Mouse (Mus musculus): Measurements from ENCODE around the gene Rps5. TPM values are rescaled to one million over a fixed set of nuclear protein-coding genes. Genes with fewer than 3 reads are reported as not detected.
"Not testable (repeated sequence)": the region's sequence is repeated elsewhere in the genome, so short reads cannot be mapped to it uniquely, and the experiment has no call there.

Gene Rps5
- polyA plus RNA-seq, 1 experiment from 2014 or later, result 716 TPM

- peaks cover 10% of the 10 kb centered on the region; the same call in 1 of the 2 replicates for H3K36me3 ChIP-seq (ENCODE audit: insufficient read depth, low read length)
- no peak overlapping the region for H3K4me2 ChIP-seq (replicated peaks; ENCODE audit: low read depth, low read length)
- WGBS, result 58% methylated on average over 10 of the region's 10 CpGs
- H3K27me3 ChIP-seq (replicated peaks; ENCODE audit: insufficient read depth, low read length), result no peaks in the 10 kb centered on the region
- no peaks in the 10 kb centered on the region for H3K9me3 ChIP-seq (ENCODE audit: low read length)
- H3K27ac ChIP-seq (ENCODE audit: low read length), result no peak overlapping the region
- H3K4me1 ChIP-seq (ENCODE audit: insufficient read depth, low read depth, low read length), result no peaks in the 10 kb centered on the region
- ATAC-seq (no peak), DNase-seq (ENCODE audit: low spot score) (no peak)
- no peak overlapping the region for H3K4me3 ChIP-seq (ENCODE audit: low read depth, low read length)
- no peak overlapping the region for H3K9ac ChIP-seq (replicated peaks; ENCODE audit: low read depth)
- TF ChIP-seq EP300 (IDR thresholded peaks at IDR 0.05), result no peak
- TF ChIP-seq CTCF (IDR thresholded peaks at IDR 0.05), result no peak
These were observed 18.5 kb upstream of the Rps5 start for GRCm38 (mm10) chr7:12903623-12904022.

GRCm38 (mm10) chr7:12905146-12905545 lies 16.9 kb upstream of the Rps5 start:
- 86% methylated on average over 1 of the region's 1 CpGs for WGBS
- Histone ChIP-seq H3K27me3 (replicated peaks; ENCODE audit: insufficient read depth, low read length) (no peaks in the 10 kb centered on the region), H3K4me1 (ENCODE audit: insufficient read depth, low read depth, low read length) (no peaks in the 10 kb centered on the region; the same call in 1 of the 2 replicates), H3K9me3 (ENCODE audit: low read length) (no peaks in the 10 kb centered on the region), H3K4me2 (replicated peaks; ENCODE audit: low read depth, low read length) (no peak overlapping the region), H3K9ac (replicated peaks; ENCODE audit: low read depth) (no peak overlapping the region), H3K27ac (ENCODE audit: low read length) (no peak overlapping the region), H3K4me3 (ENCODE audit: low read depth, low read length) (no peak overlapping the region), H3K36me3 (ENCODE audit: insufficient read depth, low read length) (peaks cover 10% of the 10 kb centered on the region; the same call in 1 of the 2 replicates)
- no peak for ATAC-seq
- DNase-seq (ENCODE audit: low spot score), result no peak
- TF ChIP-seq EP300 (IDR thresholded peaks at IDR 0.05) (no peak), CTCF (IDR thresholded peaks at IDR 0.05) (no peak)

- peak; percentile 46 for ATAC-seq
- 44% methylated on average over 7 of the region's 7 CpGs for WGBS
These were observed 12.6 kb upstream of the Rps5 start for GRCm38 (mm10) chr7:12909498-12909962.

GRCm38 (mm10) chr7:12910181-12910668 lies 11.9 kb upstream of the Rps5 start:
- peak overlapping the region; percentile 93 for H3K27ac ChIP-seq (ENCODE audit: low read length)
- no peaks in the 10 kb centered on the region; the same call in 1 of the 2 replicates for H3K4me1 ChIP-seq (ENCODE audit: insufficient read depth, low read depth, low read length)
- DNase-seq (ENCODE audit: low spot score) (peak; percentile 87), ATAC-seq (peak; percentile 88)
- H3K27me3 ChIP-seq (replicated peaks; ENCODE audit: insufficient read depth, low read length), result no peaks in the 10 kb centered on the region
- peak overlapping the region; percentile 48 for H3K4me3 ChIP-seq (ENCODE audit: low read depth, low read length)
- no peaks in the 10 kb centered on the region for H3K9me3 ChIP-seq (ENCODE audit: low read length)
- H3K9ac ChIP-seq (replicated peaks; ENCODE audit: low read depth), result peak overlapping the region; percentile 54
- TF ChIP-seq CTCF (IDR thresholded peaks at IDR 0.05) (no peak), EP300 (IDR thresholded peaks at IDR 0.05) (no peak)
- H3K36me3 ChIP-seq (ENCODE audit: insufficient read depth, low read length), result peaks cover 5% of the 10 kb centered on the region; the same call in 1 of the 2 replicates
- peak overlapping the region; percentile 64 for H3K4me2 ChIP-seq (replicated peaks; ENCODE audit: low read depth, low read length)
- WGBS, result 8% methylated on average over 19 of the region's 19 CpGs

More at GRCm38 (mm10) chr7:12909498-12909962, 12.6 kb upstream of the Rps5 start:
- Histone ChIP-seq H3K27ac (ENCODE audit: low read length) (peak overlapping the region; percentile 93), H3K4me1 (ENCODE audit: insufficient read depth, low read depth, low read length) (no peaks in the 10 kb centered on the region; the same call in 1 of the 2 replicates), H3K9me3 (ENCODE audit: low read length) (no peaks in the 10 kb centered on the region), H3K27me3 (replicated peaks; ENCODE audit: insufficient read depth, low read length) (no peaks in the 10 kb centered on the region), H3K9ac (replicated peaks; ENCODE audit: low read depth) (no peak overlapping the region), H3K4me2 (replicated peaks; ENCODE audit: low read depth, low read length) (peak overlapping the region; percentile 64), H3K4me3 (ENCODE audit: low read depth, low read length) (peak overlapping the region; percentile 48), H3K36me3 (ENCODE audit: insufficient read depth, low read length) (peaks cover 5% of the 10 kb centered on the region; the same call in 1 of the 2 replicates)
- DNase-seq (ENCODE audit: low spot score), result peak; percentile 85
- peak; percentile 83 for TF ChIP-seq CTCF (IDR thresholded peaks at IDR 0.05)
- peak; percentile 8; the same call in 1 of the 2 replicates for TF ChIP-seq EP300 (IDR thresholded peaks at IDR 0.05)

- TF ChIP-seq EP300 (IDR thresholded peaks at IDR 0.05), result no peak
- TF ChIP-seq CTCF (IDR thresholded peaks at IDR 0.05), result peak; percentile 70
- peak; percentile 65 for DNase-seq (ENCODE audit: low spot score)
- Histone ChIP-seq H3K27me3 (replicated peaks; ENCODE audit: insufficient read depth, low read length) (no peaks in the 10 kb centered on the region), H3K9ac (replicated peaks; ENCODE audit: low read depth) (no peak overlapping the region), H3K36me3 (ENCODE audit: insufficient read depth, low read length) (no peaks in the 10 kb centered on the region), H3K4me3 (ENCODE audit: low read depth, low read length) (no peak overlapping the region), H3K4me1 (ENCODE audit: insufficient read depth, low read depth, low read length) (no peaks in the 10 kb centered on the region; the same call in 1 of the 2 replicates), H3K9me3 (ENCODE audit: low read length) (no peaks in the 10 kb centered on the region), H3K4me2 (replicated peaks; ENCODE audit: low read depth, low read length) (no peak overlapping the region), H3K27ac (ENCODE audit: low read length) (no peak overlapping the region)
- ATAC-seq, result no peak
These were observed 8.5 kb upstream of the Rps5 start for GRCm38 (mm10) chr7:12913556-12913955.

- ATAC-seq; H3K4me1 ChIP-seq (ENCODE audit: insufficient read depth, low read depth, low read length); H3K9me3 ChIP-seq (ENCODE audit: low read length); DNase-seq (ENCODE audit: low spot score); H3K9ac ChIP-seq (replicated peaks; ENCODE audit: low read depth); H3K27me3 ChIP-seq (replicated peaks; ENCODE audit: insufficient read depth, low read length); H3K4me2 ChIP-seq (replicated peaks; ENCODE audit: low read depth, low read length); H3K27ac ChIP-seq (ENCODE audit: low read length); H3K4me3 ChIP-seq (ENCODE audit: low read depth, low read length): not testable (repeated sequence)
- 83% methylated on average over 7 of the region's 8 CpGs for WGBS
- H3K36me3 ChIP-seq (ENCODE audit: insufficient read depth, low read length), result peaks cover 15% of the 10 kb centered on the region; the same call in 1 of the 2 replicates
These were observed 1.6 kb upstream of the Rps5 start for GRCm38 (mm10) chr7:12920495-12920894.

Data from lung, postnatal 0 days (tissue).